Mouse (Mus musculus) liver, adult 10 weeks (tissue): Measurements from ENCODE around the gene Ccdc187. TPM values are rescaled to one million over a fixed set of nuclear protein-coding genes. Genes with fewer than 3 reads are reported as not detected.

Experiments
- polyA plus RNA-seq: library from polyadenylated mRNA; stranded (reverse); fragments of 350-450 nt; fragmentation: Illumina TruSeq; extraction: RNeasy Lipid Tissue Mini Kit (QIAGEN cat#74804); gene quantifications from one replicate; pipeline ENCODE4 v1.2.3, GENCODE M21; 2014; ENCODE audit warnings: low read depth, low replicate concordance

Gene Ccdc187
- polyA plus RNA-seq = not detected

DNA sequence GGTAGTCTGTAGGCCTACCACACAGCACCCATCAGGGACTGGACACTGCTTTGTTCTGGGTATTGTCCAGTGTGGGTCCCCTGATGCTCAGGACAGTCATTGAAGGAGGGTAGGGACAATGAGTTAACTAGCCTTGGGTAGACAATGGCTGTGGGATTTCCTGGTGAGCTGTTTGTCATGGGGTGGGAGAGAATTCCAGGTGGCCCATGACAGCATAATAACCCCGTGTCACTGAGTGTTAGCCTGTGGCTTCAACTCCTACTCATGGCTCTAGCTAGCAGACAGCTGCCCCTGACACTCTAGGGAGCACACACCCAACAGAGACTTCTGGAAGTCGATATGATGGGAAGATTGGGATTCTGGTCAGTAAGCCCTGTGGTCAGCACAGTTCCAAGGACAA is at the start of gene Ccdc187:
Gene Ccdc187, minus strand, starts transcription at position 101 of the 400 bp plus-strand sequence.

DNA sequence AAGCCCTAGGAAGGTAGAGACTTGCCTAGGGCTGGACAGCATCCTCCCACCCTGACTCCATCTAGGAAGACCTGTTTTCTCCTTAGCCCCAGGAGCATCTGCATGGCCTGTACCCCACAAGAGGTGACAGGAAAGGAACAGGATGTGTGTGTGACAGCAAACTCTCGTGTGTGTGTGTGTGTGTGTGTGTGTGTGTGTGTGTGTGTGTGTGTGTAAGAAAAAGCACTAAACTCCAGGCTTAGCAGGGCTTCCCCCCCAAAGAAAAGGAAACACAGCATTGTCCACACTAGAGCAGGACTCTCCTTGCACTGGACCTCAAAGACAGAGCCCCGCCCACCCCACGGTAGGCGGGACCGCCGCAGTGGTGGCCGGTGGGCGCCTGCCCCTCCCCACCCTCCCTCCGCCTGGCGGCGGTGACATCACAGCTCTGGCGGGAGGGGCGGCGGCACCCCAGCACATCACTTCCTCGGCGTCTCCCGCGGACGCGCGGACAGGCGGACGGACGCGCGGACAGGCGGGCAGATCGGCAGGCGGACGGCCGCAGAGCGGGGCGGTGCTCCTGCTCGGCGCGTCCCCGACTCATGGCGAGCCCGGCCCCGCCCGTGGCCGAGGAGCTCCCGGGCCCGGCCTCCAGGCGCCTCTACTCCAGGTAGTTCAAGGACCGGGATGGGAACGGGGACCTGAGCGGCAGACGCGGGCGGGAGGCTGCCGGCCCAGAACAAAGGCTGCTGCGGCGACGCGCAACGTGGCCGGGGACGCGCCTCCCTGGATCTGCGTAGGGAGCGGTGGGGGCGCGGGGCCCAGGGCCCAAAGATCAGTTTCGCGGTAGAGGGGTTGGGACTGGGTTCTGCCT is 20.9 kb upstream of the Ccdc187 start, which contains the start of gene Gpsm1:
Gene Gpsm1, plus strand, starts transcription at position 444 of the 853 bp plus-strand sequence.

DNA sequence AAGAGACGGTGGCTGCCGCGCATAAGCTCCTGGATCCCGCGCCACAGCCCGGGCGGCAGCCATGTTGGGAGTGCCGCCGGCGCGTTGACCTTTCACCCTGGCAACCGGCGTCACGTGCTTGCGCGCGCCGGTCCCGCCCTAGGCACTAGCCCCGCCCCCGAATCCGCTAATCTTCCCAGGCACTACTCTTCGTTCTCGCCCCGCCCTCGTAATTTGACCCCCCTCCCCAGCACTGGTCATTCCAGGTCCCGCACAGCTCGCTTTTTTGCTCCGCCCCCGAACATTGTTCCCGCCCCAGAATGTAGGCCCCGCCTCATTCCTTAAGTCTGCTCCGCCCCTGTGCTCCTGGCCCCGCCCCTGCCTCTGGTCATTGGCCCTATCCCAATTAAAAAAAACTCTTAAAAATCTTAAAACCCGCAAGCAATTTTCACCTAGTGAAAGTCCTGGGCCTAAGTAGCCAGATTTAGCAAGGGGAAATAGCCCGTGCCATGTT is 57.0 kb downstream of the Ccdc187 start, which contains the start of gene Qsox2:
Gene Qsox2, minus strand, starts transcription at position 236 of the 493 bp plus-strand sequence.

DNA sequence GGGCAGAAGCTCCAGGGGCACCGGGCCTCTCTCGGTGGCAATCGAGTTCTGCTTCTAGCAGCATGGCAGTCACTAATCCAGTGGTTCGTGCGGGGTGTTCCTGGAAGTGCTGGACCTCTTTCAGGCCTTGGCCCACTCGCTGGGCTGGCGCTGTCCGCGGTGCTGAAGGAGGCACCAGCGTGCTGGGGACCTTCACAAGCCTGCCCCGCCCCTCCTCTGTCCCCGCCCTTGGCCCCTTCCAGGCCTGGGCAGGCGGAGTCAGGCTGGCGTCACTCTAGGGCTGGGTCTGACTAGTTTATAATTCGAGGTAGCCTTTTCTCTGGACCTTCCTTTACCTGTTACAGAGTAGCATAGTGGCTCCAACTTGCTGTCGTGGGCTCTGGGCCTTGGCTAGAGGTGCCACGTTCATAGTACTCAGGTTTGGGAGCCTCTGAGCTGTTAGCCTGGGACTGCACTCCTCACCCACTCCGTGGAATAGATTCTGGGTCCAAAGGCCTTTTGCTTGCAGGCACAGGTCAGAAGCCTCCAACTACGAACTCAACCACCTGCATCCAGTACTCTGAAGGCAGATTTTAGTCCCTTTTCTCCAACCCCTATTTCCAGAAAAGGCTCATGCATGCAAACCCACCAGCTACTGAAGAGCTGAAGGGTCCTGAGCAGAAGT is 86.1 kb downstream of the Ccdc187 start, which contains the start of gene Lhx3:
Gene Lhx3, minus strand, starts transcription at position 164 of the 664 bp plus-strand sequence.

Other genes with a start within 250 kb of the Ccdc187 start
- 6.3 TPM for gene Nacc2, start 171.3 kb downstream of the Ccdc187 start, polyA plus RNA-seq
- gene Lhx3, start 86.3 kb downstream of the Ccdc187 start, polyA plus RNA-seq = not detected
- 2.5 TPM for gene Qsox2, start 57.0 kb downstream of the Ccdc187 start, polyA plus RNA-seq
- 0.42 TPM for gene Gpsm1, start 21.0 kb upstream of the Ccdc187 start, polyA plus RNA-seq
- 1.2 TPM for gene Dnlz, start 57.6 kb upstream of the Ccdc187 start, polyA plus RNA-seq
- not detected for gene Card9, start 66.4 kb upstream of the Ccdc187 start, polyA plus RNA-seq
- 3.6 TPM for gene Snapc4, start 86.1 kb upstream of the Ccdc187 start, polyA plus RNA-seq
- gene Entr1, start 94.8 kb upstream of the Ccdc187 start, polyA plus RNA-seq = 17.3 TPM
- 60.6 TPM for gene Pmpca, start 94.8 kb upstream of the Ccdc187 start, polyA plus RNA-seq
- 4.9 TPM for gene Inpp5e, start 114.6 kb upstream of the Ccdc187 start, polyA plus RNA-seq
- gene Sec16a, start 150.7 kb upstream of the Ccdc187 start, polyA plus RNA-seq = 49.1 TPM
- 1.0 TPM for gene Notch1, start 222.1 kb upstream of the Ccdc187 start, polyA plus RNA-seq